Mouse (Mus musculus): ENCODE data around the gene Lin7a. TPM values are rescaled to one million over a fixed set of nuclear protein-coding genes. Genes with fewer than 3 reads are reported as not detected.

Lin7a gene
- total and polyA plus RNA-seq, 3 experiments: not detected

- DNase-seq (ENCODE audit: low spot score) (no peak), ATAC-seq (ENCODE audit: extremely low read depth, insufficient number of reproducible peaks, low FRiP score, poor library complexity, severe bottlenecking) (no peak)
- Histone ChIP-seq H3K4me1 (ENCODE audit: insufficient read depth, low read depth, low read length) (no peaks in the 10 kb centered on the region), H3K9me3 (replicated peaks) (peaks cover 8% of the 10 kb centered on the region), H3K27me3 (ENCODE audit: insufficient read depth, low read length) (no peaks in the 10 kb centered on the region), H3K4me3 (ENCODE audit: low read depth, low read length) (no peak overlapping the region), H3K36me3 (replicated peaks) (no peaks in the 10 kb centered on the region)
- TF ChIP-seq GATA1 (IDR thresholded peaks at IDR 0.05; ENCODE audit: borderline replicate concordance, low read length): no peak
- TF ChIP-seq POLR2AphosphoS5 (IDR thresholded peaks at IDR 0.05; ENCODE audit: insufficient replicate concordance, low read depth, low read length): no peak
- no peak for TF ChIP-seq CTCF (IDR thresholded peaks at IDR 0.05; ENCODE audit: low read depth, low read length)
- TF ChIP-seq GATA2 (IDR thresholded peaks at IDR 0.05; ENCODE audit: borderline replicate concordance, low read depth, low read length): no peak
These were observed 48.2 kb downstream of the Lin7a start for GRCm38 (mm10) chr10:107319648-107320047.

GRCm38 (mm10) chr10:107323865-107324264 is 52.4 kb downstream of the Lin7a start:
- Histone ChIP-seq H3K36me3 (replicated peaks) (no peaks in the 10 kb centered on the region), H3K4me1 (ENCODE audit: insufficient read depth, low read depth, low read length) (no peaks in the 10 kb centered on the region), H3K27me3 (ENCODE audit: insufficient read depth, low read length) (no peaks in the 10 kb centered on the region), H3K4me3 (ENCODE audit: low read depth, low read length) (no peak overlapping the region), H3K9me3 (replicated peaks) (peaks cover 8% of the 10 kb centered on the region; the same call in 1 of the 2 replicates)
- ATAC-seq (ENCODE audit: extremely low read depth, insufficient number of reproducible peaks, low FRiP score, poor library complexity, severe bottlenecking) (no peak), DNase-seq (ENCODE audit: low spot score) (no peak)
- TF ChIP-seq GATA1 (IDR thresholded peaks at IDR 0.05; ENCODE audit: borderline replicate concordance, low read length) (no peak), GATA2 (IDR thresholded peaks at IDR 0.05; ENCODE audit: borderline replicate concordance, low read depth, low read length) (no peak), TAL1 (conservative IDR thresholded peaks at IDR 0.05; ENCODE audit: low read depth, low read length) (no peak), POLR2AphosphoS5 (IDR thresholded peaks at IDR 0.05; ENCODE audit: insufficient replicate concordance, low read depth, low read length) (no peak), CTCF (IDR thresholded peaks at IDR 0.05; ENCODE audit: low read depth, low read length) (no peak)

- TF ChIP-seq POLR2AphosphoS5 (IDR thresholded peaks at IDR 0.05; ENCODE audit: insufficient replicate concordance, low read depth, low read length) (no peak), TAL1 (conservative IDR thresholded peaks at IDR 0.05; ENCODE audit: low read depth, low read length) (no peak), CTCF (IDR thresholded peaks at IDR 0.05; ENCODE audit: low read depth, low read length) (no peak), GATA1 (IDR thresholded peaks at IDR 0.05; ENCODE audit: borderline replicate concordance, low read length) (no peak), GATA2 (IDR thresholded peaks at IDR 0.05; ENCODE audit: borderline replicate concordance, low read depth, low read length) (no peak)
- Histone ChIP-seq H3K27me3 (ENCODE audit: insufficient read depth, low read length) (no peaks in the 10 kb centered on the region), H3K36me3 (replicated peaks) (no peaks in the 10 kb centered on the region), H3K4me3 (ENCODE audit: low read depth, low read length) (no peak overlapping the region), H3K9me3 (replicated peaks) (peaks cover 4% of the 10 kb centered on the region; the same call in 1 of the 2 replicates), H3K4me1 (ENCODE audit: insufficient read depth, low read depth, low read length) (no peaks in the 10 kb centered on the region)
- ATAC-seq (ENCODE audit: extremely low read depth, insufficient number of reproducible peaks, low FRiP score, poor library complexity, severe bottlenecking) (no peak), DNase-seq (ENCODE audit: low spot score) (no peak)
These were observed 54.1 kb downstream of the Lin7a start for GRCm38 (mm10) chr10:107325558-107325957.

- no peak for DNase-seq (ENCODE audit: low spot score)
- H3K9me3 ChIP-seq (replicated peaks): peaks cover 5% of the 10 kb centered on the region; the same call in 1 of the 2 replicates
- no peaks in the 10 kb centered on the region for H3K4me1 ChIP-seq (ENCODE audit: insufficient read depth, low read depth, low read length)
- no peaks in the 10 kb centered on the region for H3K36me3 ChIP-seq (replicated peaks)
- TF ChIP-seq TAL1 (conservative IDR thresholded peaks at IDR 0.05; ENCODE audit: low read depth, low read length) (no peak), GATA1 (IDR thresholded peaks at IDR 0.05; ENCODE audit: borderline replicate concordance, low read length) (no peak), GATA2 (IDR thresholded peaks at IDR 0.05; ENCODE audit: borderline replicate concordance, low read depth, low read length) (no peak), POLR2AphosphoS5 (IDR thresholded peaks at IDR 0.05; ENCODE audit: insufficient replicate concordance, low read depth, low read length) (no peak), CTCF (IDR thresholded peaks at IDR 0.05; ENCODE audit: low read depth, low read length) (no peak)
- H3K4me3 ChIP-seq (ENCODE audit: low read depth, low read length): no peak overlapping the region
- H3K27me3 ChIP-seq (ENCODE audit: insufficient read depth, low read length): no peaks in the 10 kb centered on the region
- ATAC-seq (ENCODE audit: extremely low read depth, insufficient number of reproducible peaks, low FRiP score, poor library complexity, severe bottlenecking): no peak
These were observed 68.0 kb downstream of the Lin7a start for GRCm38 (mm10) chr10:107339524-107339923.

- no peaks in the 10 kb centered on the region for H3K4me1 ChIP-seq (ENCODE audit: insufficient read depth, low read depth, low read length)
- DNase-seq (ENCODE audit: low spot score) (no peak), ATAC-seq (ENCODE audit: extremely low read depth, insufficient number of reproducible peaks, low FRiP score, poor library complexity, severe bottlenecking) (no peak)
These were observed 69.7 kb downstream of the Lin7a start for GRCm38 (mm10) chr10:107341151-107341550.

GRCm38 (mm10) chr10:107344200-107344599 is 72.7 kb downstream of the Lin7a start:
- TF ChIP-seq GATA1 (IDR thresholded peaks at IDR 0.05; ENCODE audit: borderline replicate concordance, low read length): no peak
- no peak for TF ChIP-seq CTCF (IDR thresholded peaks at IDR 0.05; ENCODE audit: low read depth, low read length)
- no peak for TF ChIP-seq POLR2AphosphoS5 (IDR thresholded peaks at IDR 0.05; ENCODE audit: insufficient replicate concordance, low read depth, low read length)
- H3K27me3 ChIP-seq (ENCODE audit: insufficient read depth, low read length): no peaks in the 10 kb centered on the region
- DNase-seq (ENCODE audit: low spot score): no peak

More at GRCm38 (mm10) chr10:107341151-107341550, 69.7 kb downstream of the Lin7a start:
- TF ChIP-seq CTCF (IDR thresholded peaks at IDR 0.05; ENCODE audit: low read depth, low read length) (no peak), GATA2 (IDR thresholded peaks at IDR 0.05; ENCODE audit: borderline replicate concordance, low read depth, low read length) (no peak), GATA1 (IDR thresholded peaks at IDR 0.05; ENCODE audit: borderline replicate concordance, low read length) (no peak)
- Histone ChIP-seq H3K9me3 (replicated peaks) (no peaks in the 10 kb centered on the region), H3K27me3 (ENCODE audit: insufficient read depth, low read length) (no peaks in the 10 kb centered on the region), H3K4me3 (ENCODE audit: low read depth, low read length) (no peak overlapping the region), H3K36me3 (replicated peaks) (no peaks in the 10 kb centered on the region)

GRCm38 (mm10) chr10:107347842-107348241 is 76.4 kb downstream of the Lin7a start:
- no peaks in the 10 kb centered on the region for H3K27me3 ChIP-seq (ENCODE audit: insufficient read depth, low read length)
- no peaks in the 10 kb centered on the region for H3K4me1 ChIP-seq (ENCODE audit: insufficient read depth, low read depth, low read length)
- ATAC-seq (ENCODE audit: extremely low read depth, insufficient number of reproducible peaks, low FRiP score, poor library complexity, severe bottlenecking) (no peak), DNase-seq (ENCODE audit: low spot score) (no peak)
- TF ChIP-seq GATA1 (IDR thresholded peaks at IDR 0.05; ENCODE audit: borderline replicate concordance, low read length): no peak
- TF ChIP-seq GATA2 (IDR thresholded peaks at IDR 0.05; ENCODE audit: borderline replicate concordance, low read depth, low read length): no peak
- TF ChIP-seq TAL1 (conservative IDR thresholded peaks at IDR 0.05; ENCODE audit: low read depth, low read length): no peak
- no peak for TF ChIP-seq CTCF (IDR thresholded peaks at IDR 0.05; ENCODE audit: low read depth, low read length)
- TF ChIP-seq POLR2AphosphoS5 (IDR thresholded peaks at IDR 0.05; ENCODE audit: insufficient replicate concordance, low read depth, low read length): no peak
- no peaks in the 10 kb centered on the region for H3K9me3 ChIP-seq (replicated peaks)
- no peaks in the 10 kb centered on the region for H3K36me3 ChIP-seq (replicated peaks)
- no peak overlapping the region for H3K4me3 ChIP-seq (ENCODE audit: low read depth, low read length)

More at GRCm38 (mm10) chr10:107344200-107344599, 72.7 kb downstream of the Lin7a start:
- Histone ChIP-seq H3K4me3 (ENCODE audit: low read depth, low read length) (no peak overlapping the region), H3K4me1 (ENCODE audit: insufficient read depth, low read depth, low read length) (no peaks in the 10 kb centered on the region), H3K9me3 (replicated peaks) (no peaks in the 10 kb centered on the region), H3K36me3 (replicated peaks) (no peaks in the 10 kb centered on the region)
- no peak for ATAC-seq (ENCODE audit: extremely low read depth, insufficient number of reproducible peaks, low FRiP score, poor library complexity, severe bottlenecking)

Measured in G1E (cell line).